Mouse (Mus musculus): ENCODE data around the gene H1f0.

GRCm38 (mm10) chr15:79042721-79043491, 14.7 kb downstream of the H1f0 start:
- no peak for TF ChIP-seq POLR2A (IDR thresholded peaks at IDR 0.05; ENCODE audit: low read depth, low read length)
- no peak for TF ChIP-seq CTCF (conservative IDR thresholded peaks at IDR 0.05; ENCODE audit: insufficient read depth, insufficient read length, low read depth, low read length)

Measured in kidney, adult 2 months (tissue).